Mouse (Mus musculus) G1E (cell line): ENCODE results near the gene Sema5a.

ENCODE experiments used
- CTCF ChIP-seq: IDR thresholded peaks from 2 replicates; pipeline ENCODE4 v1.5.1; 2012; ENCODE audit warnings: low read depth, low read length, inconsistent platforms, mixed read lengths
- GATA1 ChIP-seq: IDR thresholded peaks from 2 replicates; pipeline ENCODE4 v1.6.1; 2012; ENCODE audit warnings: borderline replicate concordance, low read length, inconsistent platforms, mixed read lengths
- GATA2 ChIP-seq: IDR thresholded peaks from 2 replicates; pipeline ENCODE4 v1.6.1; 2012; ENCODE audit warnings: low read depth, low read length, inconsistent platforms, borderline replicate concordance
- POLR2AphosphoS5 ChIP-seq: IDR thresholded peaks from 2 replicates; pipeline ENCODE4 v1.6.1; 2012; ENCODE audit warnings: low read depth, low read length, inconsistent platforms; ENCODE audit not compliant: insufficient replicate concordance
- TAL1 ChIP-seq: conservative IDR thresholded peaks from 2 replicates; pipeline ENCODE4 v1.6.1; 2012; ENCODE audit warnings: low read depth, low read length, inconsistent platforms, mixed read lengths

- TF ChIP-seq CTCF (no peak), POLR2AphosphoS5 (no peak), TAL1 (no peak), GATA1 (no peak), GATA2 (no peak)
Observed at GRCm38 (mm10) chr15:32288480-32288879, 43.9 kb downstream of the Sema5a start.
